Mouse (Mus musculus) retina, postnatal 7 days (tissue): Measurements from ENCODE around the gene Scgb2b3.

Experiments
- DNase-seq: peaks from one replicate; pipeline ENCODE4 v3.0.0-alpha.2; 2012; ENCODE audit warnings: low read depth, low spot score

Gene Scgb2b3

DNA sequence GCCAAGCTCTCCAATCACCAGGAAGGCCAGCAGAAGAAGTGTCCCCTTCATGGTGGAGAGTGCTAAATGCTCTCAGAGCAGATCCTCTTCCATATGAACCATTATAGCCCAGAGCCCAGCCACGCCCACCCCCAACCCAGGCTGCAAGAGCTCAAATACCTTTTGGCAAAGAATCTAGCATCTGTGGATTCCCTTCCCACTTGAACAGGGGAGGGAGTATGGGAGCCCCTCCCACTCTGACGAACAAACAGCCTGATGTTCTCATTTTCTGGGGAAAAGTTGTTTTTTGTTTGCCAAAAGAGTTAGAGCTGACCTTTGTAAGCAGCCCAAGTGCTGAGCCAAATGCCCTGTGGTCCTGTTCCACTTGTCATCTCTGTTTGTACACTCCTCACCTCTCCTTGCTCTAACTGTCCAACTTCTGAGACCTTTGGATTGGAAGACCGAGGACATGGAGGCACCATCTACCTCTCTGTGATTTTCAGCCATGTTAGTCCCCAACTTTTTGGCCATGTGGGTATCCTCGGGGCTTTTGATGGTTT is at the start of gene Scgb2b3:
Gene Scgb2b3 (minus strand): TSS at position 51 of the 539 bp plus-strand sequence.
- DNase-seq: no peak

DNA sequence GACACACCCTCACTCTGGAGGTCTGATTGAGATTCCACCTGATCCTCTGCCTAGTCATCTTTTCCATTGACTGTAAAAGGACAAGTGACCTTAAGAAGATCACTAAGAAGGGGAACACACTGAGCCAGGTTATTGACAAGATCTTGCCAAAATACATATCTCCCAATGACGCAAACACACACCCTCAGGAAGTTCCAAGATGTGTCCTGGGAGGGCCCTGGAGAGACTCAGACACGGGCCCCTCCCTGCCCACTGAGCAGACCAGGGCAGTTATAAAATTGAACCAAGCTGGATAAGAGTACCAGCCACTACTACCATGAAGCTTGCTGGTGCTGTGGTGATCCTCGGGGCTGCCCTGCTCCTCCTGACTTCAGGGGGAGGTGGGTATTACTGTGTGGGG is 13.4 kb upstream of the Scgb2b3 start, which contains the start of gene Scgb1b3:
Gene Scgb1b3 (plus strand): TSS at position 301 of the 400 bp plus-strand sequence.
- no peak for DNase-seq
